Mouse (Mus musculus) cerebellum, adult 2 months (tissue): ENCODE results near the gene Actn1.

Source experiments
- CTCF ChIP-seq: fragments of 200-500 bp; IDR thresholded peaks from 2 replicates; pipeline ENCODE4 v1.5.1; 2011; ENCODE audit warnings: low read depth, mild to moderate bottlenecking, control low read depth, low read length, moderate library complexity, borderline replicate concordance; ENCODE audit not compliant: insufficient read depth
- POLR2A ChIP-seq: fragments of 200-500 bp; IDR thresholded peaks from 2 replicates; pipeline ENCODE4 v1.6.1; 2011; ENCODE audit warnings: low read length, control low read depth, borderline replicate concordance; ENCODE audit not compliant: insufficient read depth

- no peak for TF ChIP-seq POLR2A
- no peak for TF ChIP-seq CTCF
These were observed 82.1 kb downstream of the Actn1 start for GRCm38 (mm10) chr12:80178035-80178434.
